Mouse (Mus musculus): ENCODE measurements around the gene Rgs13. TPM values are rescaled to one million over a fixed set of nuclear protein-coding genes. Genes with fewer than 3 reads are reported as not detected.

The Rgs13 gene
- polyA plus RNA-seq (2015; fragmentation: Nextera tagmentation; extraction: Ambion mirVana): 0.09 and 0.10 TPM in 2 replicates

GRCm38 (mm10) chr1:144177166-144177565, at the start of gene Rgs13:
TSS of gene Rgs13 (minus strand) at chr1:144177372.
- TF ChIP-seq CTCF (IDR thresholded peaks at IDR 0.05; ENCODE audit: low read depth): no peak
- H3K9me3 ChIP-seq (ENCODE audit: control insufficient read depth): no peaks in the 10 kb centered on the region
- H3K4me2 ChIP-seq (replicated peaks; ENCODE audit: low read depth): no peak within 1 kb of the TSS
- H3K4me3 ChIP-seq (ENCODE audit: low read depth, low read length): no peak within 1 kb of the TSS
- H3K27ac ChIP-seq (ENCODE audit: low read depth, low read length): no peak within 1 kb of the TSS
- no peaks in the 10 kb centered on the region for H3K27me3 ChIP-seq (replicated peaks; ENCODE audit: control insufficient read depth, insufficient read depth, low read length)
- ATAC-seq: no peak
- no peaks in the 10 kb centered on the region for H3K36me3 ChIP-seq (ENCODE audit: control insufficient read depth, insufficient read depth)
- 80% methylated on average over 5 of the region's 5 CpGs for WGBS
- H3K4me1 ChIP-seq (replicated peaks; ENCODE audit: control insufficient read depth, insufficient read depth, low read length): no peaks in the 10 kb centered on the region
- no peak within 1 kb of the TSS for H3K9ac ChIP-seq (ENCODE audit: low read depth, low read length)

GRCm38 (mm10) chr1:144215230-144215629, 38.1 kb upstream of the Rgs13 start:
- Histone ChIP-seq H3K9me3 (ENCODE audit: control insufficient read depth) (no peaks in the 10 kb centered on the region), H3K27ac (ENCODE audit: low read depth, low read length) (no peak overlapping the region), H3K27me3 (replicated peaks; ENCODE audit: control insufficient read depth, insufficient read depth, low read length) (no peaks in the 10 kb centered on the region), H3K9ac (ENCODE audit: low read depth, low read length) (no peak overlapping the region), H3K4me3 (ENCODE audit: low read depth, low read length) (no peak overlapping the region), H3K4me2 (replicated peaks; ENCODE audit: low read depth) (no peak overlapping the region), H3K4me1 (replicated peaks; ENCODE audit: control insufficient read depth, insufficient read depth, low read length) (no peaks in the 10 kb centered on the region), H3K36me3 (ENCODE audit: control insufficient read depth, insufficient read depth) (no peaks in the 10 kb centered on the region)
- TF ChIP-seq CTCF (IDR thresholded peaks at IDR 0.05; ENCODE audit: low read depth): no peak
- ATAC-seq: no peak

- TF ChIP-seq CTCF (IDR thresholded peaks at IDR 0.05; ENCODE audit: low read depth): no peak
- ATAC-seq: no peak
- Histone ChIP-seq H3K36me3 (ENCODE audit: control insufficient read depth, insufficient read depth) (no peaks in the 10 kb centered on the region), H3K9ac (ENCODE audit: low read depth, low read length) (no peak overlapping the region), H3K4me2 (replicated peaks; ENCODE audit: low read depth) (no peak overlapping the region), H3K27ac (ENCODE audit: low read depth, low read length) (no peak overlapping the region), H3K4me3 (ENCODE audit: low read depth, low read length) (no peak overlapping the region), H3K4me1 (replicated peaks; ENCODE audit: control insufficient read depth, insufficient read depth, low read length) (no peaks in the 10 kb centered on the region), H3K9me3 (ENCODE audit: control insufficient read depth) (no peaks in the 10 kb centered on the region), H3K27me3 (replicated peaks; ENCODE audit: control insufficient read depth, insufficient read depth, low read length) (no peaks in the 10 kb centered on the region)
- WGBS: 62% methylated on average over 3 of the region's 3 CpGs
Observed at GRCm38 (mm10) chr1:144210912-144211311, 33.7 kb upstream of the Rgs13 start.

GRCm38 (mm10) chr1:144206281-144207061, 29.3 kb upstream of the Rgs13 start:
- Histone ChIP-seq H3K36me3 (ENCODE audit: control insufficient read depth, insufficient read depth) (no peaks in the 10 kb centered on the region), H3K27me3 (replicated peaks; ENCODE audit: control insufficient read depth, insufficient read depth, low read length) (no peaks in the 10 kb centered on the region), H3K4me3 (ENCODE audit: low read depth, low read length) (no peak overlapping the region), H3K27ac (ENCODE audit: low read depth, low read length) (no peak overlapping the region), H3K4me2 (replicated peaks; ENCODE audit: low read depth) (no peak overlapping the region), H3K9ac (ENCODE audit: low read depth, low read length) (no peak overlapping the region), H3K4me1 (replicated peaks; ENCODE audit: control insufficient read depth, insufficient read depth, low read length) (no peaks in the 10 kb centered on the region), H3K9me3 (ENCODE audit: control insufficient read depth) (no peaks in the 10 kb centered on the region)
- WGBS: 74% methylated on average over 7 of the region's 7 CpGs
- no peak for TF ChIP-seq CTCF (IDR thresholded peaks at IDR 0.05; ENCODE audit: low read depth)
- ATAC-seq: no peak

GRCm38 (mm10) chr1:144204766-144205165, 27.6 kb upstream of the Rgs13 start:
- no peaks in the 10 kb centered on the region for H3K9me3 ChIP-seq (ENCODE audit: control insufficient read depth)
- no peaks in the 10 kb centered on the region for H3K27me3 ChIP-seq (replicated peaks; ENCODE audit: control insufficient read depth, insufficient read depth, low read length)
- WGBS: 86% methylated on average over 2 of the region's 2 CpGs
- H3K36me3 ChIP-seq (ENCODE audit: control insufficient read depth, insufficient read depth): no peaks in the 10 kb centered on the region
- H3K4me3 ChIP-seq (ENCODE audit: low read depth, low read length): no peak overlapping the region
- no peak overlapping the region for H3K9ac ChIP-seq (ENCODE audit: low read depth, low read length)
- no peak overlapping the region for H3K4me2 ChIP-seq (replicated peaks; ENCODE audit: low read depth)
- ATAC-seq: no peak
- no peak overlapping the region for H3K27ac ChIP-seq (ENCODE audit: low read depth, low read length)
- H3K4me1 ChIP-seq (replicated peaks; ENCODE audit: control insufficient read depth, insufficient read depth, low read length): no peaks in the 10 kb centered on the region
- no peak for TF ChIP-seq CTCF (IDR thresholded peaks at IDR 0.05; ENCODE audit: low read depth)

- WGBS: 79% methylated on average over 4 of the region's 4 CpGs
- Histone ChIP-seq H3K4me3 (ENCODE audit: low read depth, low read length) (no peak overlapping the region), H3K9me3 (ENCODE audit: control insufficient read depth) (no peaks in the 10 kb centered on the region), H3K4me2 (replicated peaks; ENCODE audit: low read depth) (no peak overlapping the region), H3K27ac (ENCODE audit: low read depth, low read length) (no peak overlapping the region), H3K9ac (ENCODE audit: low read depth, low read length) (no peak overlapping the region), H3K27me3 (replicated peaks; ENCODE audit: control insufficient read depth, insufficient read depth, low read length) (no peaks in the 10 kb centered on the region), H3K36me3 (ENCODE audit: control insufficient read depth, insufficient read depth) (no peaks in the 10 kb centered on the region), H3K4me1 (replicated peaks; ENCODE audit: control insufficient read depth, insufficient read depth, low read length) (no peaks in the 10 kb centered on the region)
- no peak for TF ChIP-seq CTCF (IDR thresholded peaks at IDR 0.05; ENCODE audit: low read depth)
- no peak for ATAC-seq
Observed at GRCm38 (mm10) chr1:144202939-144203338, 25.8 kb upstream of the Rgs13 start.

Measured in intestine, postnatal 0 days (tissue).